Mouse (Mus musculus) heart, embryonic 16.5 days (tissue): ENCODE data around the gene A730015C16Rik. TPM values are rescaled to one million over a fixed set of nuclear protein-coding genes. Genes with fewer than 3 reads are reported as not detected.
A peak's percentile ranks its signal among the peaks of the same experiment; 100 is the strongest.

ENCODE experiments used
- ATAC-seq: fragments of 200-750 bp; cut with Nextera tagmentation; replicated peaks from 2 replicates; pipeline ENCODE4 v1.8.0; 2017; ENCODE audit warnings: moderate number of reproducible peaks; ENCODE audit not compliant: insufficient read depth, low FRiP score; ENCODE audit errors: extremely low read depth
- H3K27ac ChIP-seq: fragments of 300-500 bp; sonication (generic); 2 replicates; pipeline ENCODE4 v1.5.1; 2014; ENCODE audit warnings: mild to moderate bottlenecking, low read length, control low read depth, moderate library complexity
- H3K27me3 ChIP-seq: fragments of 300-500 bp; sonication (generic); 2 replicates; pipeline ENCODE4 v1.6.1; 2014; ENCODE audit warnings: low read length, mixed read lengths; ENCODE audit not compliant: control insufficient read depth, insufficient read depth
- H3K36me3 ChIP-seq: fragments of 300-500 bp; sonication (generic); 2 replicates; pipeline ENCODE4 v1.6.1; 2014; ENCODE audit not compliant: control insufficient read depth, insufficient read depth
- H3K4me1 ChIP-seq: fragments of 300-500 bp; sonication (generic); 2 replicates; pipeline ENCODE4 v1.6.1; 2014; ENCODE audit warnings: low read length, mixed read lengths; ENCODE audit not compliant: control insufficient read depth, insufficient read depth
- H3K4me2 ChIP-seq: fragments of 300-500 bp; sonication (generic); 2 replicates; pipeline ENCODE4 v1.6.1; 2014; ENCODE audit warnings: low read depth, mild to moderate bottlenecking, control low read depth, low read length
- H3K4me3 ChIP-seq: fragments of 300-500 bp; sonication (generic); 2 replicates; pipeline ENCODE4 v1.5.1; 2014; ENCODE audit warnings: mild to moderate bottlenecking, control low read depth, low read length
- H3K9ac ChIP-seq: fragments of 300-500 bp; sonication (generic); 2 replicates; pipeline ENCODE4 v1.6.1; 2014; ENCODE audit warnings: low read length, control low read depth
- H3K9me3 ChIP-seq: fragments of 300-500 bp; sonication (generic); replicated peaks from 2 replicates; pipeline ENCODE4 v1.6.1; 2016; ENCODE audit warnings: low read length; ENCODE audit not compliant: control insufficient read depth
- WGBS: fragments of 180-500 bp; shearing (Covaris S2); extraction: QIAGEN DNeasy Blood & Tissue Kit; methylation state at CpG from one replicate; pipeline ENCODE4 v1.1.7; 2014; 5-methylcytosine and 5-hydroxymethylcytosine counted together
- polyA plus RNA-seq: library from polyadenylated mRNA; unstranded; fragments of >200 nt; fragmentation: Nextera tagmentation; extraction: Ambion mirVana; gene quantifications from 2 replicates; pipeline ENCODE4 v1.2.1, GENCODE M21; 2015

Gene A730015C16Rik
- polyA plus RNA-seq, 1 experiment from 2014 or later: 1.2 TPM

DNA sequence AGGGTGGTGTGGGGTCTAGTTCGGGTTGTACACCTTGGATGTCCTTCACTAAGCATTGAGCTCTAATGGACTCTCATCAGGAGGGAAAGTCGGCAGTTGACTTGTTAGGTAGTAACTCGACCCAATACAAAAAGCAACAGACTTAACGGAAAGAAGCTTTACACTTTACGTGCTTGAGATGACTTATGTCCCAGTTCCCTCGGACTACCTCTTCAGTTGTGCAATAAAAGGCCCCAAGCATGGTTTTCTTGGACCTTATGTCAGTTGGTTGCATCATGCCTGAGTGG, 14.6 kb downstream of the A730015C16Rik start:
- H3K4me2 ChIP-seq: peak overlapping the region; percentile 81
- H3K9ac ChIP-seq: peak overlapping the region; percentile 89
- peak overlapping the region; percentile 100 for H3K27ac ChIP-seq
- H3K4me1 ChIP-seq: peaks cover 37% of the 10 kb centered on the region
- peak overlapping the region; percentile 89 for H3K4me3 ChIP-seq
- no peaks in the 10 kb centered on the region for H3K9me3 ChIP-seq
- no peak for ATAC-seq
- no peaks in the 10 kb centered on the region for H3K27me3 ChIP-seq
- WGBS: under 1% methylated on average over 6 of the region's 6 CpGs
- 0 out of 2 replicates have a peak, but pooled peaks cover 1% of the 10 kb centered on the region for H3K36me3 ChIP-seq

DNA sequence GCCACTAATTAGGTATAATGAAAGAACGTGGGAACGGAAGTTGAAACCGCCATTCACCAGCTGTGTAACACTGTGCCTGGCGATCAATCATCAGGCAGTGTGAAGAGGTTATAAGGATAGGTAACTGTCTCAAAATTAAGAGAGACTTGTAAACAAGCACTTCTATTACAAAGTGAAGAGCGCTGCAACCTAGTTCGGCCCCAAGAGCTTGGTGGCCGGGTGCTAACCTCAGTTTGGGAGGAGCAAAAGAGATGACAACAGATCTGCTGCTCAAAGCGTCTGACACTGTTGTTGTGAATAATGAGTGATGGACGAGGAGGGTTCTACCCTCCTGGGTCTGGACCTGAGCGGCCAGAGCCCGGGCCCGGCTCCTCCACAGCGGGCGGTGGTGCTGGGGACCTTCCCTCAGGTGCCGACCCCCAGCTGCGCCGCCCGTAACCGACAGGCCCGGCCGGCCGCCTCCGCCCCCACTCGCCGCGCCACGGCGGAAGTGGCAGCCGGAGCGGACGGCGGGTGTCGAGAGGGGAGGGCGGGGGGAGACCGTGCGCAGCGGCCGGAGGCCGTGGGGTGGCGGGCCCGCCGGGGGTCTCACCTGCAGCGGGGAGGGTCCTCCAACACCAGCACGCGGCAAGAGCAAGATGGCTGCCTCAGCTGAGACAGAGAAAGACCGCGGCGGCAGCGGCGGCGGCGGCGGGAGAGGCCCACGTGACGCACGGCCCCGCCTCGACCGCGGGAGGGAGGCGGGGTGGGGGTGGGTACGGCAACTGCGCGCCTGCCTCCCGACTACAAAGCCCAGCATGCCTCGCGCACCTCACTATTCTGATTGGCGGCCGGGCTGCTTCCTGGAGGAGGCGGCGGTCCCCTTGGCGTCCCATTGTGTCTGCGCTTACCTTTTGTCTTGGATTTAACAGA, 15.2 kb downstream of the A730015C16Rik start, which contains the start of gene Btf3l4:
Gene Btf3l4 (minus strand): TSS at position 699 of the 912 bp plus-strand sequence.
- no peaks in the 10 kb centered on the region for H3K9me3 ChIP-seq
- 0% methylated on average over 54 of the region's 73 CpGs for WGBS
- peaks cover 32% of the 10 kb centered on the region for H3K4me1 ChIP-seq
- peak within 1 kb of the TSS; percentile 98 for H3K9ac ChIP-seq
- peak; percentile 90 for ATAC-seq
- 0 out of 2 replicates have a peak, but pooled peaks cover 3% of the 10 kb centered on the region for H3K36me3 ChIP-seq
- H3K4me3 ChIP-seq: peak within 1 kb of the TSS; percentile 89
- H3K4me2 ChIP-seq: peak within 1 kb of the TSS; percentile 81
- H3K27ac ChIP-seq: peak within 1 kb of the TSS; percentile 100
- no peaks in the 10 kb centered on the region for H3K27me3 ChIP-seq

DNA sequence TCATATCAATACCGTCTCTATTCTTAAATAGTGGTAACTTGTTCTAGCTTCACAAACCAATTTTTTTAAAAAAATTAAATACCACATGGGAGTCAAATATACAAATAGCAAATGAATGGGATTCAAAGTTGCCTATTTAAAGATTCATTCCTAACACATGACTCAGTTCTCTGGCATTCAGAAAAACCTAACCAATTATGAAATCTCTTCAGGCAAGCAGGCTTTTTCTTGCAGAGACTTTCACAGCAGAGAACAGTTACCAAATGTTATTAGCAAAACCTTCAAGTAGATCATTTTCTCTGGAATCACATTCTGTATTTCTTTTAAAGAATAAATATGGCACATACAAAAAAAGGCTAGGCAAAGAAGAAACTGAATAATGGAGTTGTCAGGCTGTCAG, 17.7 kb downstream of the A730015C16Rik start:
- peaks cover 14% of the 10 kb centered on the region for H3K4me1 ChIP-seq
- no peaks in the 10 kb centered on the region for H3K9me3 ChIP-seq
- ATAC-seq: no peak
- H3K9ac ChIP-seq: peak overlapping the region; percentile 43; the same call in 1 of the 2 replicates
- peaks cover 11% of the 10 kb centered on the region for H3K36me3 ChIP-seq
- H3K27me3 ChIP-seq: no peaks in the 10 kb centered on the region
- H3K27ac ChIP-seq: peak overlapping the region; percentile 69
- H3K4me2 ChIP-seq: peak overlapping the region; percentile 42
- 81% methylated on average over 1 of the region's 1 CpGs for WGBS
- no peak overlapping the region for H3K4me3 ChIP-seq

DNA sequence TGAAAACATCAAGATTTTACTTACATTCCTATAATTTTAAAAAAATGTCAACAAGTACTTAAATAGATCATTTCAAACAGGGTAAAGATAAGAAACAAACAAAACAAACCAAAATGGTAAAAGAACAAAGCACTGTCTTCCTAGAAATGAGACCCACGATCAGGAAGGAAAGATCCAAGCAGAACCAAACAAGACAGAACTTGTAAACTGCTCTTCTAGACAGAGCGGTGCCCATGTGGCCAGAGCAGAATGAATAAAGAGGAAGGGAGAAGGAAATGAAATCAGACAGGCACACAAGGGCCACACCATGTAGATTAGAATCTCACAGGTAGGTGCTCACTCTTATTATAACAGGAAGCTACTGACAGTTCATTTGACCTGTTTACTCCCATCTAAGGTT, 21.8 kb downstream of the A730015C16Rik start:
- Histone ChIP-seq H3K4me1 (peaks cover 8% of the 10 kb centered on the region), H3K4me3 (no peak overlapping the region), H3K4me2 (no peak overlapping the region), H3K9me3 (no peaks in the 10 kb centered on the region), H3K27ac (no peak overlapping the region), H3K36me3 (peaks cover 28% of the 10 kb centered on the region), H3K27me3 (no peaks in the 10 kb centered on the region), H3K9ac (no peak overlapping the region)
- 82% methylated on average over 2 of the region's 2 CpGs for WGBS
- no peak for ATAC-seq

DNA sequence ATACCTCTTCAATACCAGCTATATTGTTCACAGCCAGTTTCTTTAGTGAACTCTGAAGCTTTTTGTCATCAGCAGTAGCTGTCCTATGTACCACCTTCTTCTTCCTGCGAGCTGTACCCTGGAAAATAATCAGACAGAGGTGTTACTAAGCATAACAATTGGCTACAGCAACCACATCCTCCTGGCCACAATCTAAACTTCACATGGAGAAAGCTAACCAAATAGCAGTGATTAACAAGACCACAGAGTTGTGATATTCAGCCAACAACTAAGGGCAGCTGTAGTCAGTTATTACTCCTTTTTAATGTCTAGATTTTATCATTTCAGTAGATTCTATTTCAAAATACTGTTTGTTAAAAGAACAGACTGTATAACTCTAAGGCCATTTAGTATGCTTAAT, 22.3 kb downstream of the A730015C16Rik start:
- WGBS: 71% methylated on average over 1 of the region's 1 CpGs
- Histone ChIP-seq H3K36me3 (peaks cover 28% of the 10 kb centered on the region), H3K4me1 (peaks cover 6% of the 10 kb centered on the region; the same call in 1 of the 2 replicates), H3K9me3 (no peaks in the 10 kb centered on the region), H3K27me3 (no peaks in the 10 kb centered on the region), H3K4me3 (no peak overlapping the region), H3K9ac (no peak overlapping the region), H3K27ac (no peak overlapping the region), H3K4me2 (no peak overlapping the region)
- no peak for ATAC-seq

DNA sequence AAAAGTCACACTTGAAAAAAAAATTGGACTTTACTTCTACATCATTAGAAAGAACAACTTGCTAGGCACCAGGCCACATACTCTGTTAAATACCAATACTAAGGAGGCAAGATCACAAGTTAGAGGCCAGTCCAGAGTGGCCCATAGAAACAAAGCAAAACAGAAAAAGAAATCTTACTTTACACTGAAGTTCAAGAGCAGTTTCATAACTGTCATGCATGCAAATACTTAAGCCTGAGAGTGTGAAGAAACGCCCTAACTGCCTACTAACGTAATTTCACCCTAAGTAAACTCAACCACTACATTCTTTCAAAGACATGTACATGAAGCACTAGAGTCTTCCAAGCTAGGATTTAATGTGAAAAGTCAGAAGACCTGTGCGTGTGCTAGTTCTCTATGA, 22.7 kb downstream of the A730015C16Rik start:
- Histone ChIP-seq H3K36me3 (peaks cover 28% of the 10 kb centered on the region), H3K27me3 (no peaks in the 10 kb centered on the region), H3K9me3 (no peaks in the 10 kb centered on the region), H3K4me3 (no peak overlapping the region), H3K27ac (no peak overlapping the region), H3K4me1 (0 out of 2 replicates have a peak, but pooled peaks cover 3% of the 10 kb centered on the region), H3K9ac (no peak overlapping the region), H3K4me2 (no peak overlapping the region)
- WGBS: 91% methylated on average over 3 of the region's 3 CpGs
- no peak for ATAC-seq

DNA sequence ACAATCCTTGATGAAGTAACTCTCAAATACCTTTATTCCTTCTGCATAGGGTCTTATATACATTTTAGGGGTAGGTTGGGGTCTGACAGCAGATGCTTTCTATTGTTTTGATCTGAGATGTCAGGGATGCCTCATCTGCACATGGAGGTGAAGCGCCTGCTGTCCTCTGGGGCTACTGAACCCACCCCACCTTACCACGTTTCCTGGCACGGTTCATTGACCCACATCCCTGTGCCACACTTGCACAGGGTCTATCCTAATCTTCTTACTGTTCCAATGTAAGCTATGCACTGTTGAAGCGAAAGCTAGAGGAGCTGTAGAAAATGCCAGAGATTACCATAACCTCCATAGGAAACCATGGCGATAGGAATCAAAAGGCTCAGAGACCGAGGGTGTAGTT, 36.9 kb downstream of the A730015C16Rik start:
- H3K4me2 ChIP-seq: no peak overlapping the region

DNA sequence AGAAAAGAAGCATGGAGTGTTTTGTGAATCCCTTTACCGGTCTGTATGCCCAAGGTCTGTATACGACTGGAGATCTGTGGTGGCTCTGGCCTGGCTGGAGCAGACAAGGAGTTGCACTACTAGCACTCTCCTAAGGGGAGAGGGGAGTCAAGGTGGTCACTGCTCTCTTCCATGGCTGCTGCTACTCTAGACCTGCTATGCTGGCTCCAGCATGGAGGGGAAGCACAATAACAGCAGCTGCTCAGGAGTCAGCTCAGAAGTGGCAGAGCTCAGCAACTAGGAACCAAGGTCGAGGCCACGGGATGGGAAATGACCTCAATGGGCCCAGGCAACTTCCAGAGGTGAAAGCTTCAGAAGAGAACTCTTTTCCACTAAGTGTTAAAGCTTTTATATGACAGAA, 37.3 kb downstream of the A730015C16Rik start:
- no peak for ATAC-seq
- WGBS: 54% methylated on average over 4 of the region's 4 CpGs
- Histone ChIP-seq H3K4me1 (no peaks in the 10 kb centered on the region), H3K36me3 (peaks cover 6% of the 10 kb centered on the region), H3K9ac (no peak overlapping the region), H3K27ac (no peak overlapping the region), H3K9me3 (no peaks in the 10 kb centered on the region), H3K4me2 (no peak overlapping the region), H3K4me3 (no peak overlapping the region), H3K27me3 (no peaks in the 10 kb centered on the region)

More for the DNA sequence above, 36.9 kb downstream of the A730015C16Rik start:
- no peak for ATAC-seq
- Histone ChIP-seq H3K9me3 (no peaks in the 10 kb centered on the region), H3K36me3 (peaks cover 6% of the 10 kb centered on the region), H3K27ac (no peak overlapping the region), H3K27me3 (no peaks in the 10 kb centered on the region), H3K4me1 (no peaks in the 10 kb centered on the region), H3K4me3 (no peak overlapping the region), H3K9ac (no peak overlapping the region)
- 77% methylated on average over 6 of the region's 6 CpGs for whole genome bisulfite sequencing

DNA sequence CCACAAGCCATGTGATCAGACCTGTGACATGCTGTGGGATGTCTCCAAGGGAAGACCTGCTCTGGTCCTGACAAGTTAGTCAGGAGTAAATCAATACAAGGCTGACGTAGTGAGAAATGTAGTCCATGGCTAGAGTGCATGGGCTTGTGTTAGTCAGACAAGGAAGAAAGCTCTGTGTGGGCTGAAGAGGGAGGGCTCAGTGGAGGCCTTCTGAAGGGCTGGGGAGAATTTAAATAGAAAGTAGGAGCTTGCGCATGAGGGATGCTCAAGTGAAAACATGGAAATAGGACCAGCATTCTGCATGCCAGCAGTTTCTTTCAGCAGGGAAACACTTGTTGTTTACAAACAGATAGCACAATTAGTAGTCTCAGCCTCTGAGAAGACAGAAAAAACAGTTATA, 44.9 kb downstream of the A730015C16Rik start:
- peaks cover 4% of the 10 kb centered on the region for H3K4me1 ChIP-seq
- H3K27ac ChIP-seq: no peak overlapping the region
- no peaks in the 10 kb centered on the region for H3K9me3 ChIP-seq
- no peak for ATAC-seq
- no peaks in the 10 kb centered on the region for H3K27me3 ChIP-seq
- H3K36me3 ChIP-seq: no peaks in the 10 kb centered on the region
- WGBS: 87% methylated on average over 2 of the region's 2 CpGs
- no peak overlapping the region for H3K4me3 ChIP-seq
- no peak overlapping the region for H3K9ac ChIP-seq
- no peak overlapping the region for H3K4me2 ChIP-seq
